Mouse (Mus musculus) CH12.LX (cell line): ENCODE measurements at regions not wholly inside any gene's neighbourhood (a gene's known extent, or its start where the extent isn't known, plus 50 kb on each side); places are given as distances from the start of the nearest gene placed in this dataset.

Source experiments
- DNase-seq: peaks from one replicate; pipeline ENCODE4 v3.0.0-alpha.2; 2013; ENCODE audit errors: extremely low read depth
- H3K27ac ChIP-seq: 2 replicates; pipeline ENCODE4 v1.5.1; 2012; ENCODE audit warnings: low read depth, mild to moderate bottlenecking, control low read depth, moderate library complexity; ENCODE audit not compliant: insufficient read depth
- H3K27me3 ChIP-seq: replicated peaks from 2 replicates; pipeline ENCODE3; 2012; ENCODE audit warnings: inconsistent platforms
- H3K36me3 ChIP-seq, 2 experiments: replicated peaks in 1 of 2; 2 replicates each; pipeline versions ENCODE3 to v1.6.1; 2012; ENCODE audit warnings: inconsistent platforms in 1 of 2, low read length in 1 of 2, mild to moderate bottlenecking in 1 of 2, mixed read lengths in 1 of 2, moderate library complexity in 1 of 2; ENCODE audit not compliant: control insufficient read depth in 1 of 2, insufficient read depth in 1 of 2
- H3K4me1 ChIP-seq, 2 experiments: 2 replicates each; pipeline ENCODE4 v1.6.1; 2012; ENCODE audit warnings: inconsistent platforms in 1 of 2, moderate library complexity in 1 of 2; ENCODE audit not compliant: insufficient read depth in 2 of 2, control insufficient read depth in 1 of 2
- H3K4me2 ChIP-seq: 2 replicates; pipeline ENCODE4 v1.6.1; 2012; ENCODE audit warnings: low read depth, mild to moderate bottlenecking, control low read depth; ENCODE audit not compliant: poor library complexity, insufficient read depth, severe bottlenecking
- H3K4me3 ChIP-seq, 3 experiments: fragments of 150-350 bp in 1 of 3; sonication (generic) in 1 of 3; replicated peaks in 1 of 3; 2 replicates each; pipeline versions ENCODE3 to v1.5.1; 2011 to 2012; ENCODE audit warnings: low read depth in 2 of 3, low read length in 2 of 3, mild to moderate bottlenecking in 2 of 3, moderate library complexity in 2 of 3, control low read depth in 1 of 3, improper control_type of control experiment in 1 of 3, inconsistent platforms in 1 of 3, mixed read lengths in 1 of 3; ENCODE audit not compliant: poor library complexity in 1 of 3
- H3K79me2 ChIP-seq: replicated peaks from 2 replicates; pipeline ENCODE4 v1.6.1; 2012; ENCODE audit warnings: mild to moderate bottlenecking, moderate library complexity; ENCODE audit not compliant: control insufficient read depth, poor library complexity, insufficient read depth, severe bottlenecking; ENCODE audit errors: extremely low read depth
- H3K9ac ChIP-seq: 2 replicates; pipeline ENCODE4 v1.6.1; 2012; ENCODE audit warnings: low read depth, mild to moderate bottlenecking, control low read depth, moderate library complexity; ENCODE audit not compliant: insufficient read depth
- H3K9me3 ChIP-seq: replicated peaks from 2 replicates; pipeline ENCODE3; 2012; ENCODE audit warnings: low read length, inconsistent platforms, mixed read lengths
- CHD1 ChIP-seq: IDR thresholded peaks from 2 replicates; pipeline ENCODE4 v1.6.1; 2012; ENCODE audit warnings: low read depth, low read length, improper control_type of control experiment, inconsistent platforms
- ELF1 ChIP-seq: IDR thresholded peaks from 2 replicates; pipeline ENCODE4 v1.6.1; 2014; ENCODE audit warnings: low read depth, mild to moderate bottlenecking, inconsistent platforms, low read length, improper control_type of control experiment
- EP300 ChIP-seq: IDR thresholded peaks from 2 replicates; pipeline ENCODE4 v1.6.1; 2011; ENCODE audit warnings: low read length, improper control_type of control experiment
- GABPA ChIP-seq: IDR thresholded peaks from 2 replicates; pipeline ENCODE4 v1.6.1; 2012; ENCODE audit warnings: low read depth, low read length, improper control_type of control experiment, inconsistent platforms; ENCODE audit not compliant: insufficient replicate concordance
- KAT2A ChIP-seq: IDR thresholded peaks from 2 replicates; pipeline ENCODE4 v1.6.1; 2012; ENCODE audit warnings: low read length, improper control_type of control experiment, inconsistent platforms; ENCODE audit not compliant: insufficient replicate concordance
- MAFK ChIP-seq: IDR thresholded peaks from 2 replicates; pipeline ENCODE4 v1.6.1; 2011; ENCODE audit warnings: low read length, improper control_type of control experiment; ENCODE audit not compliant: insufficient replicate concordance
- MAZ ChIP-seq: IDR thresholded peaks from 2 replicates; pipeline ENCODE4 v1.6.1; 2012; ENCODE audit warnings: low read depth, mild to moderate bottlenecking, inconsistent platforms, low read length, improper control_type of control experiment, moderate library complexity
- MXI1 ChIP-seq: IDR thresholded peaks from 2 replicates; pipeline ENCODE4 v1.6.1; 2011; ENCODE audit warnings: mild to moderate bottlenecking, low read depth, low read length, improper control_type of control experiment
- MYC ChIP-seq: IDR thresholded peaks from 2 replicates; pipeline ENCODE4 v1.6.1; 2011; ENCODE audit warnings: low read depth, mild to moderate bottlenecking, improper control_type of control experiment, low read length
- NELFE ChIP-seq: IDR thresholded peaks from 2 replicates; pipeline ENCODE4 v1.6.1; 2011; ENCODE audit warnings: low read depth, low read length, improper control_type of control experiment
- NRF1 ChIP-seq: IDR thresholded peaks from 2 replicates; pipeline ENCODE4 v1.6.1; 2014; ENCODE audit warnings: low read depth, mild to moderate bottlenecking, inconsistent platforms, low read length, improper control_type of control experiment, moderate library complexity
- POLR2AphosphoS2 ChIP-seq: IDR thresholded peaks from 2 replicates; pipeline ENCODE4 v1.6.1; 2011; ENCODE audit warnings: low read depth, low read length, improper control_type of control experiment
- RCOR1 ChIP-seq: conservative IDR thresholded peaks from 2 replicates; pipeline ENCODE4 v1.6.1; 2012; ENCODE audit warnings: low read depth, mild to moderate bottlenecking, inconsistent platforms, low read length, improper control_type of control experiment
- TBP ChIP-seq: conservative IDR thresholded peaks from 2 replicates; pipeline ENCODE4 v1.6.1; 2011; ENCODE audit warnings: low read depth, low read length, improper control_type of control experiment
- UBTF ChIP-seq: IDR thresholded peaks from 2 replicates; pipeline ENCODE4 v1.6.1; 2012; ENCODE audit warnings: low read depth, mild to moderate bottlenecking, inconsistent platforms, low read length, improper control_type of control experiment, moderate library complexity
- USF2 ChIP-seq: conservative IDR thresholded peaks from 2 replicates; pipeline ENCODE4 v1.6.1; 2011; ENCODE audit warnings: low read depth, low read length, improper control_type of control experiment
- ZNF384 ChIP-seq: IDR thresholded peaks from 2 replicates; pipeline ENCODE4 v1.6.1; 2012; ENCODE audit warnings: low read depth, low read length, improper control_type of control experiment, inconsistent platforms
- dilution Hi-C: fragments of 300-500 bp; cut with MboI; formaldehyde crosslinking; loops from 2 replicates; pipeline ENCODE4 v1.14.3; 2020; ENCODE audit warnings: low sequenced_read_pairs; ENCODE audit not compliant: extremely low pct_unique_long_range_greater_than_20kb, extremely low pct_ligation_motif_present
- in situ Hi-C: fragments of 300-500 bp; cut with MboI; formaldehyde crosslinking; loops from 3 replicates; pipeline ENCODE4 v1.14.3; 2019; ENCODE audit warnings: low sequenced_read_pairs, low pct_ligation_motif_present, low pct_unique_long_range_greater_than_20kb, mixed read lengths

DNA sequence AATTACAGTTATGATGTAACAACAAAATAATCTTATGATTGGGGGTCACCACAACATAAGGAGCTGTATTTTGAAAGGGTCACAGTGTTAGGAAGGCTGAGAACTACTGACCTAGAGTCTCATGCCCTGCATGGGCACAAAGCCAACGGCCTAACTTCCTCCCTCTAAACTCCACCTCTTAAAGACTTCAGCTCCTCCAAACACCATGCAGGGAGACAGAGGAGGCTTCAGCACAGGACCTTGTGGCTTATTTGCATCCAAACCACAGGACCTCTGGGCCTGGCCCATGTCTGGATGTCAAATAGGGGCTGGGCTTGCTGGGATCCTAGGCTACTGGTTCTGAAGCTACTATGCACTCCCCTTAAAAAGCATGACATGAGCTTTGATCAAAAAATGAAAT is 294.7 kb upstream of the Kdm8 start:
- no peaks in the 10 kb centered on the region for H3K4me1 ChIP-seq
- H3K9ac ChIP-seq, result no peak overlapping the region
- no peak overlapping the region for H3K27ac ChIP-seq
- in situ Hi-C loops (loop anchor here (25.0 kb wide), 1 partner anchor 238 kb away; no protein-coding TSS in a partner anchor), dilution Hi-C loops (no loop called here)
- peaks cover 89% of the 10 kb centered on the region for H3K27me3 ChIP-seq
- TF ChIP-seq GABPA (no peak), RCOR1 (no peak)
- H3K79me2 ChIP-seq, result no peaks in the 10 kb centered on the region
- H3K9me3 ChIP-seq, result no peaks in the 10 kb centered on the region
- H3K36me3 ChIP-seq, result no peaks in the 10 kb centered on the region
- DNase-seq, result no peak
- no peak overlapping the region for H3K4me2 ChIP-seq
- H3K4me3 ChIP-seq, result no peak overlapping the region

DNA sequence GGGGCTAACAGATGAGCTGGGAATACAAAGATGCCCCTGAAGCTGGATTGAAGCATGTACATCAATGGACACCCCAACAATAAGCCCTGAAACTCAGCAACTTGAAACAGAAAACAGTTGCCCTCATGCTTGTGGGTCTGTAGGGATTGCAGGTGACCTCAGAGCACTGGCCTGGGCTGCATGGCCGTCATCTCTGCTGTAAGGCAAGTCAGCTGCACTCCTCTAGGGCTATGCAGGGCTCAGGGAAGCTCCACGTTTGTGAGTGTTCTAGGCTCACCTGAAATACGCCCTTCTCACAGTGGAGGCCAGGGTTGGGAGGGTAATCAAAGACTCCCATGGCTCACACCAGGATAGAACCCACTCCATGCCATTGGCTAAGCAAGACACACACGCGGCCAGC is 292.2 kb upstream of the Kdm8 start:
- H3K27me3 ChIP-seq, result peaks cover 88% of the 10 kb centered on the region
- no peak overlapping the region for H3K4me3 ChIP-seq
- H3K4me2 ChIP-seq, result no peak overlapping the region
- no peaks in the 10 kb centered on the region for H3K9me3 ChIP-seq
- H3K79me2 ChIP-seq, result no peaks in the 10 kb centered on the region
- in situ Hi-C loops (no loop called here), dilution Hi-C loops (no loop called here)
- DNase-seq, result no peak
- H3K9ac ChIP-seq, result no peak overlapping the region
- H3K27ac ChIP-seq, result no peak overlapping the region
- no peaks in the 10 kb centered on the region for H3K36me3 ChIP-seq
- no peaks in the 10 kb centered on the region for H3K4me1 ChIP-seq
- TF ChIP-seq USF2 (no peak), MYC (no peak), GABPA (no peak), ELF1 (no peak), POLR2AphosphoS2 (no peak), EP300 (no peak), MXI1 (no peak), ZNF384 (no peak), MAFK (no peak), TBP (no peak), KAT2A (no peak), UBTF (no peak), NELFE (no peak), MAZ (no peak), NRF1 (no peak), CHD1 (no peak)
